9 mouse cellular contexts compared by ENCODE assay signal in genomic region chr11:70815498-70816078, GRCm38 (mm10). TPM values are rescaled to one million over a fixed set of nuclear protein-coding genes. Genes with fewer than 3 reads are reported as not detected.
DNase-seq lines count a peak whose midpoint lies in the region; ATAC-seq lines count a peak whose summit lies in the region.
"Had no signal": no experiment of that assay in that cellular context is flagged by ENCODE, and none has a peak within 500 bp of the region (broad histone marks: within the 10 kb centered on the region; RNA-seq: fewer than 3 reads in every experiment).

No protein-coding gene starts in this region.

- no peak for ATAC-seq in embryonic facial prominence, embryonic 11.5 days (replicated peaks; ENCODE audit: insufficient number of reproducible peaks, low FRiP score, low TSS enrichment, low read depth)
- ATAC-seq in liver, embryonic 11.5 days (replicated peaks; ENCODE audit: low FRiP score): no peak

- no peak overlapping the region for H3K4me3 ChIP-seq in embryonic facial prominence, embryonic 11.5 days (ENCODE audit: low read depth, low read length)
- H3K4me3 ChIP-seq in liver, embryonic 11.5 days (ENCODE audit: low read depth, low read length): no peak overlapping the region
- H3K4me3 ChIP-seq: limb, embryonic 12.5 days had no signal

- 28% methylated on average over 6 of the region's 6 CpGs for WGBS in embryonic facial prominence, embryonic 11.5 days
- 25% methylated on average over 6 of the region's 6 CpGs for WGBS in liver, embryonic 11.5 days

- H3K36me3 ChIP-seq in embryonic facial prominence, embryonic 11.5 days (replicated peaks; ENCODE audit: control insufficient read depth, insufficient read depth, low read depth, low read length): no peaks in the 10 kb centered on the region
- H3K36me3 ChIP-seq in liver, embryonic 11.5 days (ENCODE audit: control insufficient read depth, insufficient read depth, low read length): no peaks in the 10 kb centered on the region
- H3K36me3 ChIP-seq: limb, embryonic 12.5 days had no signal

- peak; percentile 53 to 90 for DNase-seq in adrenal gland, adult (ENCODE audit: inconsistent age in 2 of 2, low spot score in 1 of 2)
- DNase-seq in adrenal gland, postnatal 4 days (ENCODE audit: low spot score in 2 of 2): no peak
- peak; percentile 80 to 81 for DNase-seq in B cell, adult 2 months
- peak; percentile 29 for DNase-seq in adrenal gland, postnatal 25 days
- peak; percentile 85 for DNase-seq in embryonic facial prominence, embryonic 11.5 days (ENCODE audit: low spot score)
- DNase-seq in kidney, adult 8-10 months: peak; percentile 40 to 60
- DNase-seq in liver, embryonic 11.5 days (ENCODE audit: low spot score): peak; percentile 44
- DNase-seq in right cerebral cortex, postnatal 14 days: peak; percentile 31

- no peaks in the 10 kb centered on the region for H3K9me3 ChIP-seq in embryonic facial prominence, embryonic 11.5 days (replicated peaks; ENCODE audit: control insufficient read depth, low read length)
- no peaks in the 10 kb centered on the region for H3K9me3 ChIP-seq in liver, embryonic 11.5 days (ENCODE audit: control insufficient read depth, low read length)
- H3K9me3 ChIP-seq: limb, embryonic 12.5 days had no signal

- no peaks in the 10 kb centered on the region for H3K4me1 ChIP-seq in embryonic facial prominence, embryonic 11.5 days (ENCODE audit: control insufficient read depth, insufficient read depth, low read length)
- no peaks in the 10 kb centered on the region for H3K4me1 ChIP-seq in liver, embryonic 11.5 days (replicated peaks; ENCODE audit: control insufficient read depth, insufficient read depth, low read length)

- no peak overlapping the region for H3K27ac ChIP-seq in embryonic facial prominence, embryonic 11.5 days (replicated peaks; ENCODE audit: low read depth, low read length)
- no peak overlapping the region for H3K27ac ChIP-seq in liver, embryonic 11.5 days (ENCODE audit: low read depth, low read length)
- H3K27ac ChIP-seq: limb, embryonic 12.5 days had no signal

- H3K4me2 ChIP-seq in embryonic facial prominence, embryonic 11.5 days (ENCODE audit: low read depth, low read length): no peak overlapping the region
- H3K4me2 ChIP-seq in liver, embryonic 11.5 days: no peak overlapping the region
- H3K4me2 ChIP-seq: limb, embryonic 12.5 days had no signal

- no peaks in the 10 kb centered on the region for H3K27me3 ChIP-seq in embryonic facial prominence, embryonic 11.5 days (ENCODE audit: control insufficient read depth, insufficient read depth, low read length)
- no peaks in the 10 kb centered on the region for H3K27me3 ChIP-seq in liver, embryonic 11.5 days (replicated peaks; ENCODE audit: control insufficient read depth, insufficient read depth, low read length)
- H3K27me3 ChIP-seq: limb, embryonic 12.5 days had no signal

- no peak overlapping the region for H3K9ac ChIP-seq in embryonic facial prominence, embryonic 11.5 days (replicated peaks; ENCODE audit: low read length)
- no peak overlapping the region for H3K9ac ChIP-seq in liver, embryonic 11.5 days (ENCODE audit: low read depth, low read length)
- H3K9ac ChIP-seq: limb, embryonic 12.5 days had no signal

RNA-seq across cellular contexts. Expression of gene Scimp, which starts 3.2 kb away (rescaled TPM):
- under 1 TPM; 0.48 to 0.68 TPM for total RNA-seq in adrenal gland, postnatal 4 days (2021)
- total RNA-seq in adrenal gland, postnatal 25 days (2021): 0.79 and 0.90 TPM in 2 replicates
- polyA plus RNA-seq in embryonic facial prominence, embryonic 11.5 days (2014; fragmentation: Nextera tagmentation; extraction: Ambion mirVana): not detected in 2 replicates
- 0.30 and 0.82 TPM in 2 replicates for polyA plus RNA-seq in liver, embryonic 11.5 days (2014; fragmentation: Nextera tagmentation; extraction: Ambion mirVana)
- polyA plus RNA-seq: limb, embryonic 12.5 days had no signal

RNA-seq across cellular contexts. Expression of gene Rabep1, which starts 29.0 kb away (rescaled TPM):
- 10 to 100 TPM; 95.2 to 96.0 TPM for total RNA-seq in adrenal gland, postnatal 4 days (2021)
- 166 and 181 TPM in 2 replicates for total RNA-seq in adrenal gland, postnatal 25 days (2021)
- polyA plus RNA-seq in embryonic facial prominence, embryonic 11.5 days (2014; fragmentation: Nextera tagmentation; extraction: Ambion mirVana): 36.2 and 36.6 TPM in 2 replicates
- polyA plus RNA-seq in liver, embryonic 11.5 days (2014; fragmentation: Nextera tagmentation; extraction: Ambion mirVana): 25.7 and 28.9 TPM in 2 replicates

RNA-seq across cellular contexts. Expression of gene Zfp3, which starts 51.6 kb away (rescaled TPM):
- 10 to 100 TPM; 12.9 to 13.2 TPM for total RNA-seq in adrenal gland, postnatal 4 days (2021)
- total RNA-seq in adrenal gland, postnatal 25 days (2021): 10.8 and 13.4 TPM in 2 replicates
- polyA plus RNA-seq in embryonic facial prominence, embryonic 11.5 days (2014; fragmentation: Nextera tagmentation; extraction: Ambion mirVana): 6.7 and 7.3 TPM in 2 replicates
- polyA plus RNA-seq in liver, embryonic 11.5 days (2014; fragmentation: Nextera tagmentation; extraction: Ambion mirVana): 3.3 and 4.0 TPM in 2 replicates

Comparison
In these comparisons a context has a peak if more than half of its experiments do, and no peak if none do; other contexts are left out.
1. DNase-seq: peak in adrenal gland, adult (2 of 2), B cell, adult 2 months (2 of 2), adrenal gland, postnatal 25 days (single experiment), embryonic facial prominence, embryonic 11.5 days (single experiment), kidney, adult 8-10 months (2 of 2), liver, embryonic 11.5 days (single experiment) and right cerebral cortex, postnatal 14 days (single experiment); none in adrenal gland, postnatal 4 days (0 of 2).